ENCODE assay signal across 24 mouse cellular contexts in the genomic region with DNA sequence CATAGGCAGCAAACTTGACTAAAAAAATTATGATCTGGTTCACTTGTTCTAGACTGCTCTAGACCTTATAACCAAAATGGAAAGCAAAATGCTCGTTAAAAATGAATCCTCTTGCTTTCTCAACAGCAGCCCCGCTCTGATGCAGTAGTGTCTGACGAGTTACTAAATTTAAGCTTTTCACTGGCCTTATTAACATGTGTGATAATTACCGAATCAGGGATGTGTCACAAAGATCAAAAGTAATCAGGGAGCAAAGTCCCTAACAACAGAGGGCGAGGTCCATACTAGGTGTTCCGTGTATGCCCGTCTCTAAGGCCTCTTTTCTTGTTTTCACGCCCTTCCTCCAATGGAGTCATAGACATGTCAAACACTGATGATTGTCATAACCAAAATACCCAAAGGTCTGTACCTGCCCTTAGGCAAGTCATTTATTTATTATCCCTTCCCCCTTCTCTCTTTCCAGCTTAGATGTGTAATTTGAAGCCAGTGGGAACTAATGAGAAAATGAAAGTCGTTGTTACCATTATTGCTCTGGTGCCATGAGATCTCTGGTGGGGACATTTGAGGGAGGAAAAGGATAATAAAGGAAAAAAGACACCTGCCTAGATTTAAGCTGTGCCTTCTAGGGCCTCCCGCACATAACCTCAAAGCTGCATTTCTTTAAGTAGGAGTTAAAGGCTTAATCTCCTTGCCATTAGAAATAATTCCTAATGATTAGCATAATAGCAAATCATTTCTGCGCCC.
A peak's percentile ranks its signal among the peaks of the same experiment; 100 is the strongest.
DNase-seq lines count a peak whose midpoint lies in the region; ATAC-seq and TF ChIP-seq lines count a peak whose summit lies in the region.
"Had no signal": no experiment of that assay in that cellular context is flagged by ENCODE, and none has a peak within 500 bp of the region (broad histone marks: within the 10 kb centered on the region; RNA-seq: fewer than 3 reads in every experiment).

No protein-coding gene starts in this region.

- no peak for DNase-seq in embryonic facial prominence, embryonic 14.5 days (ENCODE audit: low spot score)
- no peak for DNase-seq in embryonic facial prominence, embryonic 10.5 days (ENCODE audit: low spot score)
- no peak for DNase-seq in midbrain, postnatal 0 days (ENCODE audit: low spot score)
- DNase-seq in urinary bladder, adult 2 months (ENCODE audit: low spot score), result no peak
- DNase-seq in cerebellum, adult 8-10 months, result no peak
- DNase-seq: adrenal gland, postnatal 25 days; cerebellum, adult 9-11 months; gastrocnemius, postnatal 10 days; kidney, adult 18-20 months; kidney, postnatal 4 days; layer of hippocampus, adult 9-11 months; left cerebral cortex, postnatal 4 days; lung, postnatal 4 days; right cerebral cortex, adult 18-20 months; thymus, adult 2 months; thymus, postnatal 4 days had no signal

- H3K27ac ChIP-seq in embryonic facial prominence, embryonic 14.5 days (replicated peaks; ENCODE audit: low read depth, low read length), result no peak overlapping the region
- no peak overlapping the region for H3K27ac ChIP-seq in embryonic facial prominence, embryonic 10.5 days (replicated peaks)
- H3K27ac ChIP-seq in midbrain, embryonic 13.5 days, result 0 out of 2 replicates have a peak overlapping the region, but pooled peaks have one; percentile 15
- H3K27ac ChIP-seq in midbrain, postnatal 0 days (ENCODE audit: low read depth, low read length), result no peak overlapping the region
- H3K27ac ChIP-seq in hindbrain, embryonic 15.5 days (replicated peaks), result peak overlapping the region; percentile 58; the same call in 1 of the 2 replicates
- peak overlapping the region; percentile 57 for H3K27ac ChIP-seq in neural tube, embryonic 15.5 days (replicated peaks)
- H3K27ac ChIP-seq: embryonic facial prominence, embryonic 12.5 days; limb, embryonic 15.5 days had no signal

- H3K27me3 ChIP-seq in embryonic facial prominence, embryonic 14.5 days (replicated peaks; ENCODE audit: control insufficient read depth, insufficient read depth, low read length), result no peaks in the 10 kb centered on the region
- H3K27me3 ChIP-seq in embryonic facial prominence, embryonic 10.5 days (replicated peaks; ENCODE audit: low read depth, poor library complexity, severe bottlenecking), result no peaks in the 10 kb centered on the region
- no peaks in the 10 kb centered on the region for H3K27me3 ChIP-seq in midbrain, embryonic 13.5 days
- no peaks in the 10 kb centered on the region for H3K27me3 ChIP-seq in midbrain, postnatal 0 days (ENCODE audit: insufficient read depth, low read length)
- no peaks in the 10 kb centered on the region for H3K27me3 ChIP-seq in hindbrain, embryonic 15.5 days
- H3K27me3 ChIP-seq in neural tube, embryonic 15.5 days (replicated peaks), result no peaks in the 10 kb centered on the region
- H3K27me3 ChIP-seq: embryonic facial prominence, embryonic 12.5 days; forebrain, embryonic 12.5 days; limb, embryonic 15.5 days had no signal

- ATAC-seq in embryonic facial prominence, embryonic 14.5 days (ENCODE audit: low read depth), result 0 out of 2 replicates have a peak, but pooled peaks have one; percentile 47
- ATAC-seq in midbrain, embryonic 13.5 days, result peak; percentile 61
- no peak for ATAC-seq in midbrain, postnatal 0 days (ENCODE audit: low FRiP score)
- peak; percentile 57; the same call in 1 of the 2 replicates for ATAC-seq in hindbrain, embryonic 15.5 days (ENCODE audit: low FRiP score, low read depth)
- ATAC-seq in neural tube, embryonic 15.5 days (ENCODE audit: low FRiP score), result peak; percentile 48; the same call in 1 of the 2 replicates

- H3K4me3 ChIP-seq in embryonic facial prominence, embryonic 14.5 days (ENCODE audit: low read depth, low read length), result no peak overlapping the region
- H3K4me3 ChIP-seq in embryonic facial prominence, embryonic 10.5 days, result no peak overlapping the region
- H3K4me3 ChIP-seq in midbrain, embryonic 13.5 days (replicated peaks), result no peak overlapping the region
- H3K4me3 ChIP-seq in midbrain, postnatal 0 days (ENCODE audit: low read depth, low read length), result no peak overlapping the region
- H3K4me3 ChIP-seq in hindbrain, embryonic 15.5 days, result no peak overlapping the region
- H3K4me3 ChIP-seq in neural tube, embryonic 15.5 days (replicated peaks), result no peak overlapping the region
- H3K4me3 ChIP-seq: embryonic facial prominence, embryonic 12.5 days; erythroblast, embryonic 14.5 days; forebrain, embryonic 12.5 days; limb, embryonic 15.5 days had no signal

- TF ChIP-seq CTCF in midbrain, postnatal 0 days (IDR thresholded peaks at IDR 0.05), result no peak

- no peaks in the 10 kb centered on the region for H3K9me3 ChIP-seq in embryonic facial prominence, embryonic 14.5 days (ENCODE audit: control insufficient read depth, low read length)
- H3K9me3 ChIP-seq in embryonic facial prominence, embryonic 10.5 days, result no peaks in the 10 kb centered on the region
- H3K9me3 ChIP-seq in midbrain, embryonic 13.5 days, result no peaks in the 10 kb centered on the region
- H3K9me3 ChIP-seq in midbrain, postnatal 0 days (ENCODE audit: low read length), result no peaks in the 10 kb centered on the region
- no peaks in the 10 kb centered on the region for H3K9me3 ChIP-seq in hindbrain, embryonic 15.5 days
- no peaks in the 10 kb centered on the region for H3K9me3 ChIP-seq in neural tube, embryonic 15.5 days (replicated peaks)
- H3K9me3 ChIP-seq: embryonic facial prominence, embryonic 12.5 days; forebrain, embryonic 12.5 days; limb, embryonic 15.5 days had no signal

- H3K4me1 ChIP-seq in embryonic facial prominence, embryonic 14.5 days (ENCODE audit: control insufficient read depth, insufficient read depth, low read length), result no peaks in the 10 kb centered on the region
- no peaks in the 10 kb centered on the region for H3K4me1 ChIP-seq in embryonic facial prominence, embryonic 10.5 days
- H3K4me1 ChIP-seq in midbrain, embryonic 13.5 days (replicated peaks), result peaks cover 25% of the 10 kb centered on the region
- no peaks in the 10 kb centered on the region for H3K4me1 ChIP-seq in midbrain, postnatal 0 days (ENCODE audit: insufficient read depth, low read length)
- H3K4me1 ChIP-seq in hindbrain, embryonic 15.5 days (replicated peaks), result no peaks in the 10 kb centered on the region
- peaks cover 14% of the 10 kb centered on the region; the same call in 1 of the 2 replicates for H3K4me1 ChIP-seq in neural tube, embryonic 15.5 days
- H3K4me1 ChIP-seq: embryonic facial prominence, embryonic 12.5 days; limb, embryonic 15.5 days had no signal

- H3K36me3 ChIP-seq in embryonic facial prominence, embryonic 14.5 days (ENCODE audit: control insufficient read depth, insufficient read depth, low read length), result no peaks in the 10 kb centered on the region
- H3K36me3 ChIP-seq in embryonic facial prominence, embryonic 10.5 days (replicated peaks), result no peaks in the 10 kb centered on the region
- H3K36me3 ChIP-seq in midbrain, embryonic 13.5 days, result no peaks in the 10 kb centered on the region
- no peaks in the 10 kb centered on the region for H3K36me3 ChIP-seq in midbrain, postnatal 0 days (ENCODE audit: insufficient read depth, low read length)
- no peaks in the 10 kb centered on the region for H3K36me3 ChIP-seq in hindbrain, embryonic 15.5 days
- no peaks in the 10 kb centered on the region for H3K36me3 ChIP-seq in neural tube, embryonic 15.5 days
- H3K36me3 ChIP-seq: embryonic facial prominence, embryonic 12.5 days; forebrain, embryonic 12.5 days; limb, embryonic 15.5 days had no signal

- no peak overlapping the region for H3K4me2 ChIP-seq in embryonic facial prominence, embryonic 14.5 days (ENCODE audit: low read depth, low read length)
- no peak overlapping the region for H3K4me2 ChIP-seq in midbrain, embryonic 13.5 days (replicated peaks)
- H3K4me2 ChIP-seq in midbrain, postnatal 0 days (ENCODE audit: low read depth, low read length, poor library complexity, severe bottlenecking), result no peak overlapping the region
- H3K4me2 ChIP-seq in hindbrain, embryonic 15.5 days, result no peak overlapping the region
- H3K4me2 ChIP-seq in neural tube, embryonic 15.5 days, result no peak overlapping the region
- H3K4me2 ChIP-seq: embryonic facial prominence, embryonic 12.5 days; forebrain, embryonic 12.5 days; heart, embryonic 11.5 days; limb, embryonic 15.5 days had no signal

- WGBS in embryonic facial prominence, embryonic 14.5 days, result 74% methylated on average over 11 of the region's 11 CpGs
- 87% methylated on average over 11 of the region's 11 CpGs for WGBS in embryonic facial prominence, embryonic 10.5 days
- WGBS in midbrain, embryonic 13.5 days, result 71% methylated on average over 11 of the region's 11 CpGs
- 71% methylated on average over 11 of the region's 11 CpGs for WGBS in midbrain, postnatal 0 days
- WGBS in hindbrain, embryonic 15.5 days, result 60% methylated on average over 11 of the region's 11 CpGs
- WGBS in neural tube, embryonic 15.5 days, result 50% methylated on average over 11 of the region's 11 CpGs

- H3K9ac ChIP-seq in embryonic facial prominence, embryonic 14.5 days (ENCODE audit: low read depth, low read length), result no peak overlapping the region
- H3K9ac ChIP-seq in midbrain, embryonic 13.5 days (replicated peaks), result no peak overlapping the region
- no peak overlapping the region for H3K9ac ChIP-seq in midbrain, postnatal 0 days (replicated peaks; ENCODE audit: low read length, poor library complexity, severe bottlenecking)
- H3K9ac ChIP-seq in hindbrain, embryonic 15.5 days, result no peak overlapping the region
- no peak overlapping the region for H3K9ac ChIP-seq in neural tube, embryonic 15.5 days (replicated peaks)
- H3K9ac ChIP-seq: embryonic facial prominence, embryonic 12.5 days; forebrain, embryonic 12.5 days; limb, embryonic 15.5 days had no signal

Comparison
In these comparisons a context has a peak if more than half of its experiments do, and no peak if none do; other contexts are left out.
1. H3K27ac ChIP-seq: peak in midbrain, embryonic 13.5 days (single experiment), hindbrain, embryonic 15.5 days (single experiment) and neural tube, embryonic 15.5 days (single experiment); none in embryonic facial prominence, embryonic 14.5 days (single experiment), embryonic facial prominence, embryonic 10.5 days (single experiment) and midbrain, postnatal 0 days (single experiment).